In genomic region chr6:81923523-81924142, GRCm38 (mm10) we compare ENCODE assay signal across 8 mouse cellular contexts. TPM values are rescaled to one million over a fixed set of nuclear protein-coding genes. Genes with fewer than 3 reads are reported as not detected.
A peak's percentile ranks its signal among the peaks of the same experiment; 100 is the strongest.
DNase-seq lines count a peak whose midpoint lies in the region; ATAC-seq and TF ChIP-seq lines count a peak whose summit lies in the region.

Gcfc2 (plus strand) TSS chr6:81923669.

- peaks cover 27% of the 10 kb centered on the region for H3K36me3 ChIP-seq in embryonic facial prominence, embryonic 13.5 days
- no peaks in the 10 kb centered on the region for H3K36me3 ChIP-seq in heart, adult 2 months (ENCODE audit: control insufficient read depth, insufficient read depth, low read length)
- peaks cover 29% of the 10 kb centered on the region for H3K36me3 ChIP-seq in limb, embryonic 13.5 days
- no peaks in the 10 kb centered on the region for H3K36me3 ChIP-seq in midbrain, embryonic 16.5 days (ENCODE audit: control insufficient read depth, insufficient read depth, low read length)

- peak within 1 kb of the TSS; percentile 88 for H3K4me3 ChIP-seq in embryonic facial prominence, embryonic 13.5 days
- H3K4me3 ChIP-seq in heart, adult 2 months = peak within 1 kb of the TSS; percentile 87
- H3K4me3 ChIP-seq in limb, embryonic 13.5 days = peak within 1 kb of the TSS; percentile 89
- peak within 1 kb of the TSS; percentile 76 for H3K4me3 ChIP-seq in midbrain, embryonic 16.5 days (ENCODE audit: low read depth, low read length)

- H3K9me3 ChIP-seq in embryonic facial prominence, embryonic 13.5 days = no peaks in the 10 kb centered on the region
- H3K9me3 ChIP-seq in limb, embryonic 13.5 days = no peaks in the 10 kb centered on the region
- H3K9me3 ChIP-seq in midbrain, embryonic 16.5 days (replicated peaks; ENCODE audit: control insufficient read depth, low read length, poor library complexity, severe bottlenecking) = no peaks in the 10 kb centered on the region

- TF ChIP-seq EP300 in heart, adult 2 months (IDR thresholded peaks at IDR 0.05; ENCODE audit: insufficient read depth, low read depth, low read length) = 0 out of 2 replicates have a peak, but pooled peaks have one; percentile 31

- WGBS in embryonic facial prominence, embryonic 13.5 days = under 1% methylated on average over 55 of the region's 56 CpGs
- WGBS in heart, adult 2 months = under 1% methylated on average over 56 of the region's 56 CpGs
- WGBS in limb, embryonic 13.5 days = under 1% methylated on average over 46 of the region's 56 CpGs
- under 1% methylated on average over 49 of the region's 56 CpGs for WGBS in midbrain, embryonic 16.5 days

- intact Hi-C loops in heart, adult 2 months (cut with DNase I) = loop anchor here (5.0 kb wide), 1 partner anchor 44 kb away; the partner anchor contains the start of gene Mrpl19

- no peaks in the 10 kb centered on the region for H3K27me3 ChIP-seq in embryonic facial prominence, embryonic 13.5 days
- H3K27me3 ChIP-seq in heart, adult 2 months (ENCODE audit: control insufficient read depth, insufficient read depth, low read length) = no peaks in the 10 kb centered on the region
- H3K27me3 ChIP-seq in limb, embryonic 13.5 days = no peaks in the 10 kb centered on the region
- no peaks in the 10 kb centered on the region for H3K27me3 ChIP-seq in midbrain, embryonic 16.5 days (ENCODE audit: control insufficient read depth, insufficient read depth, low read depth, low read length)

- peak within 1 kb of the TSS; percentile 64 for H3K4me2 ChIP-seq in embryonic facial prominence, embryonic 13.5 days
- peak within 1 kb of the TSS; percentile 71 for H3K4me2 ChIP-seq in limb, embryonic 13.5 days (replicated peaks)
- peak within 1 kb of the TSS; percentile 73 for H3K4me2 ChIP-seq in midbrain, embryonic 16.5 days (ENCODE audit: low read length)

- peak; percentile 78 for TF ChIP-seq POLR2A in heart, adult 2 months (IDR thresholded peaks at IDR 0.05; ENCODE audit: insufficient read depth, low read depth, low read length)

- TF ChIP-seq CTCF in heart, adult 2 months (IDR thresholded peaks at IDR 0.05) = no peak

- peak within 1 kb of the TSS; percentile 97 for H3K9ac ChIP-seq in embryonic facial prominence, embryonic 13.5 days
- H3K9ac ChIP-seq in heart, adult 2 months (ENCODE audit: low read depth, low read length) = peak within 1 kb of the TSS; percentile 83
- peak within 1 kb of the TSS; percentile 98 for H3K9ac ChIP-seq in limb, embryonic 13.5 days
- peak within 1 kb of the TSS; percentile 84 for H3K9ac ChIP-seq in midbrain, embryonic 16.5 days (ENCODE audit: low read depth, low read length)

- H3K4me1 ChIP-seq in embryonic facial prominence, embryonic 13.5 days = peaks cover 11% of the 10 kb centered on the region
- H3K4me1 ChIP-seq in heart, adult 2 months (ENCODE audit: control insufficient read depth, insufficient read depth, low read length) = peaks cover 2% of the 10 kb centered on the region; the same call in 1 of the 2 replicates
- H3K4me1 ChIP-seq in limb, embryonic 13.5 days = peaks cover 15% of the 10 kb centered on the region
- peaks cover 7% of the 10 kb centered on the region for H3K4me1 ChIP-seq in midbrain, embryonic 16.5 days (ENCODE audit: control insufficient read depth, insufficient read depth, low read length)

- peak; percentile 91 for DNase-seq in 3134 (ENCODE audit: extremely low read depth, insufficient read length, low spot score)
- DNase-seq in adrenal gland, postnatal 36 days = peak; percentile 97
- peak; percentile 95 to 99 for DNase-seq in heart, adult 2 months
- peak; percentile 91 to 95 for DNase-seq in kidney, adult 8-10 months
- DNase-seq in spleen, postnatal 10 days (ENCODE audit: low spot score in 2 of 2) = peak; percentile 94 to 95

- peak; percentile 88 for ATAC-seq in embryonic facial prominence, embryonic 13.5 days (ENCODE audit: insufficient number of reproducible peaks, insufficient read depth, low FRiP score, low TSS enrichment, low read depth)
- peak; percentile 95 for ATAC-seq in limb, embryonic 13.5 days (ENCODE audit: low FRiP score, low read depth)
- ATAC-seq in midbrain, embryonic 16.5 days = peak; percentile 98

- no peaks in the 10 kb centered on the region for H3K79me2 ChIP-seq in heart, adult 2 months (replicated peaks; ENCODE audit: control insufficient read depth, insufficient read depth, low read length)

- H3K27ac ChIP-seq in embryonic facial prominence, embryonic 13.5 days = peak within 1 kb of the TSS; percentile 60
- H3K27ac ChIP-seq in heart, adult 2 months = peak within 1 kb of the TSS; percentile 75
- H3K27ac ChIP-seq in limb, embryonic 13.5 days = peak within 1 kb of the TSS; percentile 55; the same call in 1 of the 2 replicates
- H3K27ac ChIP-seq in midbrain, embryonic 16.5 days (ENCODE audit: low read length) = peak within 1 kb of the TSS; percentile 60; the same call in 1 of the 2 replicates

RNA-seq across cellular contexts. Expression of gene Gcfc2, which starts in this region (rescaled TPM):
- total RNA-seq in adrenal gland, postnatal 36 days (2021) = 1 to 10 TPM; 6.2 to 8.3 TPM
- 13.7 and 17.4 TPM in 2 replicates for polyA plus RNA-seq in embryonic facial prominence, embryonic 13.5 days (2015; fragmentation: Nextera tagmentation; extraction: Ambion mirVana)
- total RNA-seq in heart, adult 2 months (2021) = 1 to 10 TPM; 3.2 to 3.8 TPM
- 1.1 and 2.9 TPM in 2 replicates for polyA plus RNA-seq in heart, adult 2 months (2012; rRNA removed)
- polyA plus RNA-seq in limb, embryonic 13.5 days (2015; fragmentation: Nextera tagmentation; extraction: Ambion mirVana) = 13.0 and 13.7 TPM in 2 replicates
- polyA plus RNA-seq in midbrain, embryonic 16.5 days (2015; fragmentation: Nextera tagmentation; extraction: Ambion mirVana) = 7.6 and 8.4 TPM in 2 replicates

Comparison
In these comparisons a context has a peak if more than half of its experiments do, and no peak if none do; other contexts are left out.
1. Peak in every context shown above with its lines: DNase-seq, ATAC-seq, H3K4me3 ChIP-seq and H3K27ac ChIP-seq.